Mouse (Mus musculus): ENCODE results near the gene Thsd7a.
A peak's percentile ranks its signal among the peaks of the same experiment; 100 is the strongest.

- TF ChIP-seq EP300 (IDR thresholded peaks at IDR 0.05; ENCODE audit: low read depth) (no peak), CTCF (IDR thresholded peaks at IDR 0.05; ENCODE audit: low read depth) (peak; percentile 24; the same call in 1 of the 2 replicates)
These were observed 433.9 kb downstream of the Thsd7a start for GRCm38 (mm10) chr6:12315070-12315909.
